Mouse (Mus musculus): ENCODE results near the gene Stambp. TPM values are rescaled to one million over a fixed set of nuclear protein-coding genes. Genes with fewer than 3 reads are reported as not detected.

The Stambp gene
- 63.4 and 66.5 TPM in 2 replicates for polyA plus RNA-seq (2015; fragmentation: Nextera tagmentation; extraction: Ambion mirVana)

DNA sequence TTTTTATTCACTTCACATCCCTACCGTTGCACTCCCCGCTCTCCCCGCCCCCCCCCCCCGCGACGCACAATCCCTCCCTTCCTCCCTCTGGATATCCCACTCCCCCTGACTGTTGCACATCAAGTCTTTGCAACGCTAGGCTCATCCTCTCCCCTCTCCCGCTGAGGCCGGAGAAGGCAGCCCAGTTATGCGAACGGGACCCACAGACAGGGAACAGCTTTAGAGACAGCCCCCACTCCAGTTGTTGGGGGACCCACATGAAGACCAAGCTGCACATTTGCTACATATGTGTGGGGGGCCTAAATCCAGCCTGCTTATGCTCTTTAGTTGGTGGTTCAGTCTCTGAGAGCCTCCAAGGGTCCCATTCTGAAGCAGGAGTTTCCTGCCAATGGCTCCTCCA is at the start of gene Stambp:
Stambp (minus strand) TSS at position 59 of the 400 bp plus-strand sequence.
- Histone ChIP-seq H3K4me1 (peaks cover 22% of the 10 kb centered on the region), H3K36me3 (replicated peaks) (peaks cover 8% of the 10 kb centered on the region; the same call in 1 of the 2 replicates), H3K4me3 (peak within 1 kb of the TSS; percentile 83), H3K27ac (peak within 1 kb of the TSS; percentile 89), H3K4me2 (peak within 1 kb of the TSS; percentile 91), H3K27me3 (replicated peaks) (no peaks in the 10 kb centered on the region), H3K9me3 (no peaks in the 10 kb centered on the region), H3K9ac (peak within 1 kb of the TSS; percentile 89)
- peak; percentile 86 for ATAC-seq (replicated peaks)
- WGBS, result 4% methylated on average over 9 of the region's 11 CpGs

- 71% methylated on average over 9 of the region's 9 CpGs for WGBS
- Histone ChIP-seq H3K4me2 (no peak overlapping the region), H3K27me3 (replicated peaks) (no peaks in the 10 kb centered on the region), H3K36me3 (replicated peaks) (no peaks in the 10 kb centered on the region), H3K9ac (no peak overlapping the region), H3K4me3 (no peak overlapping the region), H3K27ac (no peak overlapping the region), H3K9me3 (no peaks in the 10 kb centered on the region), H3K4me1 (no peaks in the 10 kb centered on the region)
- no peak for ATAC-seq (replicated peaks)
Observed at GRCm38 (mm10) chr6:83619955-83620354, 47.4 kb upstream of the Stambp start.

- ATAC-seq (replicated peaks), result no peak
- Histone ChIP-seq H3K4me1 (no peaks in the 10 kb centered on the region), H3K4me3 (no peak overlapping the region), H3K9me3 (no peaks in the 10 kb centered on the region), H3K9ac (no peak overlapping the region), H3K36me3 (replicated peaks) (no peaks in the 10 kb centered on the region), H3K27ac (no peak overlapping the region), H3K27me3 (replicated peaks) (no peaks in the 10 kb centered on the region), H3K4me2 (no peak overlapping the region)
- 84% methylated on average over 15 of the region's 15 CpGs for WGBS
Observed at GRCm38 (mm10) chr6:83617581-83618335, 45.2 kb upstream of the Stambp start.

- 83% methylated on average over 5 of the region's 5 CpGs for WGBS
- H3K4me2 ChIP-seq, result no peak overlapping the region
- H3K4me1 ChIP-seq, result no peaks in the 10 kb centered on the region
- no peaks in the 10 kb centered on the region for H3K36me3 ChIP-seq (replicated peaks)
- no peak overlapping the region for H3K4me3 ChIP-seq
- no peak overlapping the region for H3K9ac ChIP-seq
- no peak overlapping the region for H3K27ac ChIP-seq
- ATAC-seq (replicated peaks), result no peak
- no peaks in the 10 kb centered on the region for H3K9me3 ChIP-seq
- no peaks in the 10 kb centered on the region for H3K27me3 ChIP-seq (replicated peaks)
Observed at GRCm38 (mm10) chr6:83616512-83616911, 44.0 kb upstream of the Stambp start.

DNA sequence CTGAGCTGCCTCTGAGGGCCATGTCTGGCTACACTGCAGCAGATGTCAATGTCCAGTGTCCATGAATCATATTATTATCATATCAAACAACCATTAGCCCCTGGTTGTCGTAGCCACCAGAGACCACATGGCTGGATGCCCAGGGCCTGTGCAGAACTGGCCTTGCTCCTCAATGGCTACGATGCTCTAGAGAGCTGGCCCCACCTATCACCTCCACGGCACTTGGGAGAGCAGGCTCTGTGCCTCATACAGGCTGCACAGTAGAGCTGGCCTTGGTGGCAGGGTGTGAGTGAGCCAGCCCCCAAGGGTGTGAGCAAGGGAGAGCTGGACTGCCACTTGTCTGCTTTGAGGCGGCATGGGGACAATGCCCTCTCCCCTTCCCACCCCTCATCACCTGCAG is 41.9 kb upstream of the Stambp start:
- H3K4me3 ChIP-seq, result no peak overlapping the region
- H3K27me3 ChIP-seq (replicated peaks), result no peaks in the 10 kb centered on the region; the same call in 1 of the 2 replicates
- H3K27ac ChIP-seq, result no peak overlapping the region
- H3K9ac ChIP-seq, result no peak overlapping the region
- WGBS, result 90% methylated on average over 4 of the region's 4 CpGs
- ATAC-seq (replicated peaks), result no peak
- no peaks in the 10 kb centered on the region for H3K36me3 ChIP-seq (replicated peaks)
- H3K4me1 ChIP-seq, result no peaks in the 10 kb centered on the region
- H3K9me3 ChIP-seq, result no peaks in the 10 kb centered on the region
- H3K4me2 ChIP-seq, result no peak overlapping the region

DNA sequence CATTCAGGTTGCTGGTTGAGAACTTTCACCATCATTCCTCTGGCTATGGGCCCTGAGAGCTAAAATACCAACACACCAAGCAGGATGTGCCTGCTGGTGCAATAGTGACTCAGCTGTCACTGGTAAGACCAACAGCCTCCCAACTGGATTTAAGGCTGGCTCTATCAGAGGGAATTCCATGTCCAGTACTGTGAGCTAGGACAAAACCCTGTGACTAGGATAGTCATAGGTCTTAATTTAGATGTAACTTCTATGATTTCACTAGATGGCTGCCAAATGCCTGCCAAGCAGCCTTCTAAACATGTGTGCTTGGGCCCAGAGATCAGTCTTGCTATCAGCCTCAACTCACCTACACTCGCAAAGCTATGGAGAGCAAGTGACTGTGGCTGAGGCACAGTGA is 40.4 kb upstream of the Stambp start:
- H3K4me3 ChIP-seq, result no peak overlapping the region
- H3K27ac ChIP-seq, result no peak overlapping the region
- no peak for ATAC-seq (replicated peaks)
- no peak overlapping the region for H3K4me2 ChIP-seq
- H3K27me3 ChIP-seq (replicated peaks), result no peaks in the 10 kb centered on the region; the same call in 1 of the 2 replicates
- no peak overlapping the region for H3K9ac ChIP-seq
- no peaks in the 10 kb centered on the region for H3K36me3 ChIP-seq (replicated peaks)
- 91% methylated on average over 1 of the region's 1 CpGs for WGBS
- no peaks in the 10 kb centered on the region for H3K9me3 ChIP-seq
- no peaks in the 10 kb centered on the region for H3K4me1 ChIP-seq

DNA sequence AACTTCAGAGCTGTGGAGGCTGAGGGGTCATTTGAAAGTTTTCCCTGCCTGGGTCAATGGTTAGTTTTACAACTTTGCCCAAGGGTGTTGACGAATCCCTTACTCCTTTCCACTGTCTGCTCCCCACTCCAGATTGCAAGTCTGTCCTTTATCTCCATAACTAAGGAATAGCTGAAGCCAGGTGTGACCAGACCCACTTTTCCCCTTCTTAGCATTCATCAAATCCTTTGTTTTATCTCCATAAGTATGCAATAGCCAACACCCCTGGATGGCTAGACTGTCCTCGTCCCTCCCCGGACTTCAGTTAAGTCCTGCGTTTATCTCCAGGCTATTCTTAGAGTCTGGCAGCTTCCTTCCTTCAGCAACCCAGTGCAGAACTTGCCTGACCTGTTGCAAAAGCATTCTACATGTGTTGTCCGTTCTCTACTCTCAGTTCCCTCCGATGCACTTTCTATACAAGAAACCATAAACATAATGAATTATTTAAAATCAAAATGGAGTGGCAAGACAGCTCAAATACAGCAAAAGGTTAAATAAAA is 27.2 kb upstream of the Stambp start:
- no peak overlapping the region for H3K27ac ChIP-seq
- H3K4me1 ChIP-seq, result no peaks in the 10 kb centered on the region
- no peaks in the 10 kb centered on the region for H3K36me3 ChIP-seq (replicated peaks)
- no peaks in the 10 kb centered on the region for H3K9me3 ChIP-seq
- H3K4me2 ChIP-seq, result 0 out of 2 replicates have a peak overlapping the region, but pooled peaks have one; percentile 59
- 91% methylated on average over 6 of the region's 6 CpGs for WGBS
- H3K9ac ChIP-seq, result no peak overlapping the region
- H3K27me3 ChIP-seq (replicated peaks), result no peaks in the 10 kb centered on the region
- H3K4me3 ChIP-seq, result no peak overlapping the region; the same call in 1 of the 2 replicates
- ATAC-seq (replicated peaks), result no peak

- ATAC-seq (replicated peaks), result peak; percentile 63; the same call in 1 of the 2 replicates
- H3K27ac ChIP-seq, result 0 out of 2 replicates have a peak overlapping the region, but pooled peaks have one; percentile 48
Observed at GRCm38 (mm10) chr6:83599060-83599550, 26.6 kb upstream of the Stambp start.

GRCm38 (mm10) chr6:83598646-83599045 is 26.1 kb upstream of the Stambp start:
- H3K27me3 ChIP-seq (replicated peaks), result no peaks in the 10 kb centered on the region
- H3K4me1 ChIP-seq, result no peaks in the 10 kb centered on the region
- ATAC-seq (replicated peaks), result peak; percentile 45; the same call in 1 of the 2 replicates
- no peaks in the 10 kb centered on the region for H3K36me3 ChIP-seq (replicated peaks)
- peak overlapping the region; percentile 38 for H3K4me3 ChIP-seq
- WGBS, result 9% methylated on average over 9 of the region's 9 CpGs
- no peak overlapping the region for H3K27ac ChIP-seq
- H3K9ac ChIP-seq, result peak overlapping the region; percentile 32
- H3K9me3 ChIP-seq, result no peaks in the 10 kb centered on the region
- peak overlapping the region; percentile 59 for H3K4me2 ChIP-seq

More at GRCm38 (mm10) chr6:83599060-83599550, 26.6 kb upstream of the Stambp start:
- peak overlapping the region; percentile 38 for H3K4me3 ChIP-seq
- WGBS, result 35% methylated on average over 24 of the region's 24 CpGs
- H3K9me3 ChIP-seq, result no peaks in the 10 kb centered on the region
- H3K27me3 ChIP-seq (replicated peaks), result no peaks in the 10 kb centered on the region
- H3K36me3 ChIP-seq (replicated peaks), result no peaks in the 10 kb centered on the region
- H3K4me1 ChIP-seq, result no peaks in the 10 kb centered on the region
- H3K4me2 ChIP-seq, result peak overlapping the region; percentile 59
- H3K9ac ChIP-seq, result peak overlapping the region; percentile 32

DNA sequence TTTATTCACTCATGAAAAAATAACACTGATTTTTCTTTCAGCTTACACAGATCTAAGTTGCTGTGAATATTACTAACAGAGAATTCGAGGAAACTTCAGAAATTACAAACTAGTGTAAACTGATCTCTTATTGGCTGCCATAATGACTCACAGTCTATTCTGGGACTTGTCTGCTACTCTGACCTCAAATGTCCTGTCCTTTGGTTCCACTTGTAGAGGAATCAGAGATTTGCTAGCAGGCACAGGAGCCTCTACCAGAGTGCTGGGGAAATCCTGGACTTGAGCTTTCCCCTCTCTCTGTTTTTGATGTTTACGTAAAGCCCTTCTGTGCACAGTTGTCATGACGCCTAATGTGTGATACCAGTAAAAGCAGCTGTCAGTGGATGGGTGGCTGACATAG is 25.5 kb upstream of the Stambp start:
- H3K27ac ChIP-seq, result no peak overlapping the region
- H3K9me3 ChIP-seq, result no peaks in the 10 kb centered on the region
- no peak overlapping the region for H3K4me3 ChIP-seq
- WGBS, result 69% methylated on average over 3 of the region's 3 CpGs
- H3K4me2 ChIP-seq, result no peak overlapping the region
- no peaks in the 10 kb centered on the region for H3K27me3 ChIP-seq (replicated peaks)
- H3K9ac ChIP-seq, result no peak overlapping the region
- no peaks in the 10 kb centered on the region for H3K4me1 ChIP-seq
- no peaks in the 10 kb centered on the region for H3K36me3 ChIP-seq (replicated peaks)
- ATAC-seq (replicated peaks), result no peak

DNA sequence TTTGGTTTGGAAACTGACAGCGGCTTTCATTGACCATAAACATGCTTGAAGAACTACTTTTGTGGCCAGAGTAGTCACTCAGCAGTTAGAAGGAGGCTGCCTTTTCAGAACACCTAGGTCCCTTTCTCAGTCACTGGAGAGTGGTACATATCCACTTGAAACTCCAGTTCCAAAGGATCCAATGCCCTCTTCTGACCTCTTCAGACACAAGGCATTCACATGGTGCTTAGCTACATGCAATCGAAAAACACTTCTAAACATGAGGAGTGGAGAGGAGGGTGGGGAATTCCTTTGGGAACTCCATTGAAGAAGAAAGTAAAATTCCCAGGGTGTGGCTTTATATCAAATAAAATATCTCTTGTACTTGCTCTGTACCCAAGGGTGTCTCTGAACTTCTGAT is 22.5 kb upstream of the Stambp start:
- ATAC-seq (replicated peaks), result no peak
- 82% methylated on average over 2 of the region's 2 CpGs for WGBS
- no peak overlapping the region for H3K4me2 ChIP-seq

DNA sequence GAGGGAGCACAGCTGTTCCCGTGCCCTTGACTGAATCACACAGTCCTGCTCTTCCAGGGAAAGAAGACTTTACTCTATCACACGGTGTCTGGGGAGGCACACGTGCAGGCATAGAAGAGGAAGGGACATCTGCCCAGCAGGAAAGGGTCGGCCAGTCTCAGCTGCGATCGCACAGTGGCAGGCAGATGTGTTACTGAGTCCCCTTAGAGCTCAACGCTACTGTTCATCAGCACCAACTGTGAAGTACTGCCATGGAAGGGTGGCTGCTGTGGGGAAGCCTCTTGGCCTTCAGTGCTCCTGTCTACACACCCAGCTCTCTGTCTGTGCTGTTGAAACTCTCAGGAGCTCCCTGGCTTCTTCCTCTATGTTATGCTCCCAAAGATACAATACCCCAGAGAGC is 21.4 kb upstream of the Stambp start:
- Histone ChIP-seq H3K9ac (no peak overlapping the region), H3K27me3 (replicated peaks) (no peaks in the 10 kb centered on the region), H3K9me3 (no peaks in the 10 kb centered on the region), H3K4me3 (no peak overlapping the region), H3K36me3 (replicated peaks) (no peaks in the 10 kb centered on the region), H3K4me1 (no peaks in the 10 kb centered on the region), H3K27ac (no peak overlapping the region), H3K4me2 (no peak overlapping the region)
- ATAC-seq (replicated peaks), result no peak
- 79% methylated on average over 7 of the region's 7 CpGs for WGBS

More for the DNA sequence above, 22.5 kb upstream of the Stambp start:
- H3K27me3 ChIP-seq (replicated peaks), result no peaks in the 10 kb centered on the region
- no peak overlapping the region for H3K27ac ChIP-seq
- no peaks in the 10 kb centered on the region for H3K4me1 ChIP-seq
- no peaks in the 10 kb centered on the region for H3K9me3 ChIP-seq
- no peaks in the 10 kb centered on the region for H3K36me3 ChIP-seq (replicated peaks)
- no peak overlapping the region for H3K4me3 ChIP-seq
- no peak overlapping the region for H3K9ac ChIP-seq

All from midbrain, embryonic 15.5 days (tissue).